Mouse (Mus musculus) lung, embryonic 16.5 days (tissue): ENCODE data around the gene Gm19345. TPM values are rescaled to one million over a fixed set of nuclear protein-coding genes. Genes with fewer than 3 reads are reported as not detected.

ENCODE experiments used
- ATAC-seq: fragments of 200-750 bp; cut with Nextera tagmentation; 2 replicates; pipeline ENCODE4 v1.8.0; 2017; ENCODE audit warnings: low read depth, mild to moderate bottlenecking, moderate library complexity
- H3K27ac ChIP-seq: fragments of 300-500 bp; sonication (generic); 2 replicates; pipeline ENCODE4 v1.5.1; 2014; ENCODE audit warnings: mild to moderate bottlenecking, control low read depth, low read length
- H3K27me3 ChIP-seq: fragments of 300-500 bp; sonication (generic); 2 replicates; pipeline ENCODE4 v1.6.1; 2014; ENCODE audit warnings: low read depth, low read length, mixed read lengths; ENCODE audit not compliant: control insufficient read depth, insufficient read depth
- H3K36me3 ChIP-seq: fragments of 300-500 bp; sonication (generic); 2 replicates; pipeline ENCODE4 v1.6.1; 2014; ENCODE audit warnings: low read length; ENCODE audit not compliant: control insufficient read depth, insufficient read depth
- H3K4me1 ChIP-seq: fragments of 300-500 bp; sonication (generic); replicated peaks from 2 replicates; pipeline ENCODE4 v1.6.1; 2014; ENCODE audit warnings: low read length, mixed read lengths; ENCODE audit not compliant: control insufficient read depth, insufficient read depth
- H3K4me2 ChIP-seq: fragments of 300-500 bp; sonication (generic); 2 replicates; pipeline ENCODE4 v1.6.1; 2014; ENCODE audit warnings: low read depth, low read length, control low read depth
- H3K4me3 ChIP-seq: fragments of 300-500 bp; sonication (generic); 2 replicates; pipeline ENCODE4 v1.5.1; 2014; ENCODE audit warnings: mild to moderate bottlenecking, low read length, control low read depth
- H3K9ac ChIP-seq: fragments of 300-500 bp; sonication (generic); 2 replicates; pipeline ENCODE4 v1.6.1; 2014; ENCODE audit warnings: low read length, control low read depth
- H3K9me3 ChIP-seq: fragments of 300-500 bp; sonication (generic); 2 replicates; pipeline ENCODE4 v1.6.1; 2016; ENCODE audit warnings: low read length; ENCODE audit not compliant: control insufficient read depth
- WGBS: fragments of 180-500 bp; shearing (Covaris S2); extraction: QIAGEN DNeasy Blood & Tissue Kit; methylation state at CpG from one replicate; pipeline ENCODE4 v1.1.7; 2014; 5-methylcytosine and 5-hydroxymethylcytosine counted together
- polyA plus RNA-seq: library from polyadenylated mRNA; unstranded; fragments of >200 nt; fragmentation: Nextera tagmentation; extraction: Ambion mirVana; gene quantifications from 2 replicates; pipeline ENCODE4 v1.2.1, GENCODE M21; 2015

Gene Gm19345
- polyA plus RNA-seq, 1 experiment from 2014 or later = 0.15 TPM

DNA sequence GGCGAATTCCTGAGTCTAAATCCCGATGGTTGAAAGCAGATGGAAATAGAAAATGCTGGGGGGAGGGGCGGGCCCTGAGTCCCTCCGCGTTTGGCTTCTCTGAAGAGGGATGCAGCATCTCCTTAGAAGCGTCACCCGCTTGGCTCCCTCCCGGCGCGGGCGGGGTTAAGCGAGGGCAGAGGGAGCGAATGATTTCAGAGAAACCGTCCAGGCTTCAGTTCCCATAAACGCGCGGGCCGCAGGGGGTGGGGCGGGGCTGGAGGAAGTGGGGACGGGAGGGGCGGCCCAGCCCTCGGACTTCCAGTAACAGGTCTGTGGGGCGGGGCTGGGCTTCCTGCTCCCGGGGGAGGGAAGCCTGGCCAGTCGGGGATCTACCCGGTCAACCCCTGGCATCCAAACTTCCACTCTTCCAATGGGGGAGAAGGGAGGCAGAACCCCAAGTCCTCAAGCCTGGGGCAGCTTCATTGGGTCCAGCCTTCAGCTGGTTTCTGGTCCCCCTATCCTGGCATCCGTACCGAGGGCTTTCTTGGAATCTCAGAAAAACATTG lies 35.5 kb upstream of the Gm19345 start:
- Histone ChIP-seq H3K9ac (peak overlapping the region; percentile 64), H3K4me3 (peak overlapping the region; percentile 52), H3K27me3 (peaks cover 3% of the 10 kb centered on the region; the same call in 1 of the 2 replicates), H3K36me3 (no peaks in the 10 kb centered on the region), H3K27ac (peak overlapping the region; percentile 77), H3K9me3 (no peaks in the 10 kb centered on the region), H3K4me1 (peaks cover 24% of the 10 kb centered on the region), H3K4me2 (peak overlapping the region; percentile 68)
- peak; percentile 79 for ATAC-seq
- WGBS = under 1% methylated on average over 28 of the region's 28 CpGs

DNA sequence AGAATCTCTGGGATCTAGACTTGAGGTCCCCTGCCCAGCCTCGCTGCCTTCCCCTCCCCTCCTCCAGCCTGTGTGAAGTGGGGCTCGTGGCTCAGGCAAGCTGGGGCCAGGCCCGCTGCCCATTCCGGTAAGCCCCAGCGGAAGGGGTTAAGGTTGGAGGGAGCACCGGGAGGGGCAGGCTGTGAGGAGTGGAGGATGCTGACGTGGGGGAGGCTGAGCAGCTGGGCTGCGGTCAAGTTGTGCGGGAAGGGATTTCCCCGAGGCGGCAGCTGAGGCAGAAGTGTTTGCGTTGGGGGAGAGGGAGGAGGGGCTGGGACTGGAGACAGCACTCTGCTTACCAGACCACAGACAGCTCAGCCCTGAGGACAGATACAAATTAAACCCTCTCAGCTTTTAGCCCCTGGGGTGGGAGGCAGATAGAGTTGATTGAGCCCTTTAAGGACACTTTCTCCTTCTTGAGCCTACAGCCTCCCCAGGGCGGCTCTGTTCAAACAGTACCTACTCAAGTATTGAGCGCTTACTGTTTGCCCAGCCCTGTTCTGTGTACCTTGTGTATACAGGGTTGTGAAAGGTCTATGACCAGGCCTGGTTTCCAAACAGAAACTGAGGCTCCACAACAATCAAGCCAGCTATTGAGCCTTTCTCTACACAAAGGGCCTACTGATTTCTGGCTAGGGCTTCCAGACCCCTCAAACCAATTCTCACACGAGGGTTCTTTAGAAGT lies 34.3 kb upstream of the Gm19345 start:
- peak overlapping the region; percentile 52 for H3K4me3 ChIP-seq
- H3K9ac ChIP-seq = peak overlapping the region; percentile 64
- peak overlapping the region; percentile 68 for H3K4me2 ChIP-seq
- 5% methylated on average over 15 of the region's 15 CpGs for WGBS
- peaks cover 5% of the 10 kb centered on the region for H3K27me3 ChIP-seq
- ATAC-seq = peak; percentile 74
- peaks cover 24% of the 10 kb centered on the region for H3K4me1 ChIP-seq
- H3K9me3 ChIP-seq = no peaks in the 10 kb centered on the region
- peak overlapping the region; percentile 77 for H3K27ac ChIP-seq
- no peaks in the 10 kb centered on the region for H3K36me3 ChIP-seq

DNA sequence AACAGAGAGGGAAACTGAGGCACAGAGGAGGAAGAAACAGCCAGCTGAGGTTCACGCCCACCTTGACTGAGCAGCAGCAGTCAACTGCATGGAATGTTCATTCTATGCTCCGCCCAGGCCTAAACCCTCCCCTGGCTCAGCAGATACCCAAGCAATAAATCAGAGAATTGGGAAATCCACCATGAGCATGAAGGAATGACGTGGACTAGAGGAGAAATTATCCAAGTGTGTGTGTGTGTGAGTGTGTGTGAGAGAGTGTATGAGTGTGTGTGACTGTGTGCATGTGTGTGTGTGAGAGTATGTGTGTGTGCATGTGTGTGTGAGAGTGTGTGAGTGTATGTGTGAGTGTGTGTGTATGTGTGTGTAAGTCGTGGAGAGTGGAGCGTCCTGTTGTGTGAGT lies 33.4 kb upstream of the Gm19345 start:
- WGBS = 60% methylated on average over 5 of the region's 5 CpGs
- H3K36me3 ChIP-seq = no peaks in the 10 kb centered on the region
- peak overlapping the region; percentile 77; the same call in 1 of the 2 replicates for H3K27ac ChIP-seq
- no peaks in the 10 kb centered on the region for H3K9me3 ChIP-seq
- ATAC-seq = no peak; the same call in 1 of the 2 replicates
- H3K27me3 ChIP-seq = peaks cover 5% of the 10 kb centered on the region
- H3K4me2 ChIP-seq = no peak overlapping the region
- H3K4me3 ChIP-seq = no peak overlapping the region
- peaks cover 29% of the 10 kb centered on the region for H3K4me1 ChIP-seq
- H3K9ac ChIP-seq = no peak overlapping the region

DNA sequence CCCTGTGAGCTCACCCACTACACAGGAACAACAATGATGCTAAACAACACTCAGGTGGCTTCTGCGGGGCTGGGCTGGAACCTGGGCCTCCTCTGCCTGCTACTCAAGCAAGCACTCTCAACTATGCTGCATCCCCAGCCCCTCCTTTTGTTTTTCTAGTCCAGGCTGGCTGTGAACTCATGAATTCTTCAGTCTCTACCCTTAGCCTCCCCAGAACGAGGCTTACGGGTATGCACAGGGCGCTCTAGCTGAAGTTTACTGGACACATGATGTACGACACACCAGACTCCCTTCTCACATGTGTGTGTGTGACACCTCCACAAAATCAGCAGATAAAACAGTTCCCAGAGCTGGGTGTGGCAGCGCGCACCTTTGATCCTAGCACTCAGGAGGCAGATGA lies 32.9 kb upstream of the Gm19345 start:
- WGBS = 73% methylated on average over 7 of the region's 7 CpGs
- H3K4me1 ChIP-seq = peaks cover 34% of the 10 kb centered on the region
- no peaks in the 10 kb centered on the region for H3K9me3 ChIP-seq
- H3K9ac ChIP-seq = no peak overlapping the region
- H3K27ac ChIP-seq = no peak overlapping the region
- H3K27me3 ChIP-seq = peaks cover 5% of the 10 kb centered on the region
- H3K36me3 ChIP-seq = no peaks in the 10 kb centered on the region
- H3K4me2 ChIP-seq = no peak overlapping the region
- ATAC-seq = no peak
- no peak overlapping the region for H3K4me3 ChIP-seq

DNA sequence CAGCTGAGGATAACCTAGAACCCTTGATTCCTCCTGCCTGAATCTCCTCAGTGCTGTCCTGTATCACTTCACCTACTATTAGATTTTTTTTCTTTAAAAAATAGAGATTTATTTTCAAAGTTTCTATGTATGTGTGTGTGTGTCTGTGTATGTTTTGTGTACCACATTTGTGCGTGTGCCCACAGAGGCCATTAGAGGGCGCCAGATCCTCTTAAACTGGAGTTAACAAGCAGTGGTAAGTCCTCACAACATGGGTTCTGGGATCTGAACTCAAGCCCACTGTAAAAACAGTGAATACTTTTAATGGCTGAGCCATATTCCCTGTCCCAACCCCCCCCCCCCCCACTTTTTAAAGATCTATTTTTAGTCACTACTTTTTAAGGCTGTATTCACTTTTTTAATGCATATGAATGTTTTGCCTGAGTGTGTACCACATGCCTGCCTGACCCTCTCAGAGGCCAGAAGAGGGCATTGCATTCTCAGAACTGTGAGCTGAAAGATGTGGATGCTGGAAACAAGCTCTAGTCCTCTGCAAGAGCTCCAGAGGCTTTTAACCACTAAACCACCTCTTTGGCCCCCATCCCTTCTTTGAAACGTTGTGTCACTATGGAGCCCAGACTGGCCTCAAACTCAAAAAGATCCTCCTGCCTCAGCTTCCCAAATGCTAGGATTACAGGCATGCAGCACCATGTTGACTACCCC lies 31.3 kb upstream of the Gm19345 start:
- no peak for ATAC-seq
- Histone ChIP-seq H3K4me3 (no peak overlapping the region), H3K36me3 (no peaks in the 10 kb centered on the region), H3K4me2 (no peak overlapping the region), H3K27me3 (peaks cover 5% of the 10 kb centered on the region), H3K27ac (no peak overlapping the region), H3K4me1 (peaks cover 43% of the 10 kb centered on the region), H3K9me3 (no peaks in the 10 kb centered on the region), H3K9ac (no peak overlapping the region)
- 75% methylated on average over 3 of the region's 3 CpGs for WGBS

DNA sequence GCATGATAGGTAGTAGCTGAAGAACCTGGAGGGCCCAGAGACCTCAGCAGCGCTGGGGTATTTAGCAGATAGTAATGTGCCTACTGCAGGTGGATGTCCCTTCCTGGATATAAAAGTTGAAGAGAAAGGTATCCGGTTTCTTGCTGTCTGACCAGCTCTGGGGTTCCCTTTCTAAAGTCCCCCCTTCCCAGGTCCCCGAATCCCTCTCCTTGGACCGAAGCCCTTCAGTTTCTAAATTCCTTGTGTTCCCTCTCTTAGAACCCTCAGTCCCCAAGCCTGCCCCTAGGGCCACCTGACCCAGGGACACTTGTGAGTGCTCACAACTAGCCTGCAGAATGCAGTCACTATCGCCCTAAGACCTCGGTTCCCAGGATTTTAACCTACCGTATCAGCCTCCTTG lies 30.2 kb upstream of the Gm19345 start:
- Histone ChIP-seq H3K9ac (no peak overlapping the region), H3K9me3 (no peaks in the 10 kb centered on the region), H3K4me2 (peak overlapping the region; percentile 95; the same call in 1 of the 2 replicates), H3K4me1 (peaks cover 42% of the 10 kb centered on the region), H3K36me3 (no peaks in the 10 kb centered on the region), H3K27me3 (peaks cover 5% of the 10 kb centered on the region), H3K4me3 (no peak overlapping the region; the same call in 1 of the 2 replicates), H3K27ac (no peak overlapping the region)
- ATAC-seq = no peak
- WGBS = 75% methylated on average over 7 of the region's 7 CpGs

DNA sequence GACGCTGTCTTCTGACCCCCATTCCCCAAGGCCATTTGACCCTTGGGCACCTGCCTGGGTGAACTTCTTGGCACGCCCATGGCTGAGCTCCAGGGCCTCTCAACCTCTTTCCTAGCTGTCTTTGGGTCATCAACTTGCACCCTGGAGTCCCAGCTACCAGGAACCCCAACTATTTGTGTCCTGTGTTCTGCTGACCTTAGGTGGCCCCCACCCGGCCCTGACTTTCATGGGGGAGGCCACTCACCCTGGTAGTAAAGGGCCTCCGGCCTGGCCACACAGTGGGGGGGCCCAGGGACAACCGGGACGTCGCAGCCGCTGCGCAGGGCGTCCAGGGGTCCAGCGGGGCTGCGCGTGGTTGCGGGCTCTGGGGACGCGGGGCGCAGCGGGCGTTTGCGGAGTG lies 29.6 kb upstream of the Gm19345 start:
- H3K27ac ChIP-seq = no peak overlapping the region
- no peaks in the 10 kb centered on the region for H3K9me3 ChIP-seq
- H3K27me3 ChIP-seq = peaks cover 5% of the 10 kb centered on the region
- H3K4me1 ChIP-seq = peaks cover 39% of the 10 kb centered on the region
- peak overlapping the region; percentile 95 for H3K4me2 ChIP-seq
- 8% methylated on average over 18 of the region's 20 CpGs for WGBS
- H3K9ac ChIP-seq = peak overlapping the region; percentile 75
- peak overlapping the region; percentile 57 for H3K4me3 ChIP-seq
- ATAC-seq = no peak
- no peaks in the 10 kb centered on the region for H3K36me3 ChIP-seq

DNA sequence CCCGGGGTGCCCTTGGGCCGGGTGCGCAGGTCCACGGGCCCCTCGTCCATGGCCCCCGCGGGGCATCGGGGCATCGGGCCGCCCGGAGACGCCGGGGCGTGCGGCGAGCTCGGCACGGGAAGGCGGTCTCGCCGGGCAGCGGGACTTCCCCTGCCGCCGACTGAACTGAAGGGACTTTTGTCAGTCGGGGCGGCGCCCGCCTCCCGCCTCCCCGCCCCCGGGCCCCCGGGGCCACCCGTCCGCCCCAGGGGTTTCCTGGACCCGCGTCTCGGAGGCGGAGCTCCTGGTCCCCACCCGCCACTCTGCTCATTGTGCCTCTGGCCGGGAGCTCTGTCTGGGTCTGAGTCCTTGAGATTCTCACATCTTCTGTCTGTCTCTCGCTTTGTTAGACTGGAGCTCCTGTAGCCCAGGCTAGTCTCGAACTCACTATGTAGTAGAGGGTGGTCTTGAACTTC lies 29.2 kb upstream of the Gm19345 start, which contains the start of gene Bcl3:
Bcl3 (minus strand) TSS at position 167 of the 455 bp plus-strand sequence.
- ATAC-seq = 0 out of 2 replicates have a peak, but pooled peaks have one; percentile 16
- peak within 1 kb of the TSS; percentile 85 for H3K27ac ChIP-seq
- no peaks in the 10 kb centered on the region for H3K9me3 ChIP-seq
- peaks cover 5% of the 10 kb centered on the region for H3K27me3 ChIP-seq
- H3K4me1 ChIP-seq = peaks cover 35% of the 10 kb centered on the region
- WGBS = 1% methylated on average over 22 of the region's 42 CpGs
- peak within 1 kb of the TSS; percentile 75 for H3K9ac ChIP-seq
- H3K4me2 ChIP-seq = peak within 1 kb of the TSS; percentile 95
- H3K4me3 ChIP-seq = peak within 1 kb of the TSS; percentile 57
- no peaks in the 10 kb centered on the region for H3K36me3 ChIP-seq
